Mouse (Mus musculus): ENCODE results near the gene Synj2. TPM values are rescaled to one million over a fixed set of nuclear protein-coding genes. Genes with fewer than 3 reads are reported as not detected.

Gene Synj2
- polyA plus RNA-seq, 1 experiment = 1.8 TPM

DNA sequence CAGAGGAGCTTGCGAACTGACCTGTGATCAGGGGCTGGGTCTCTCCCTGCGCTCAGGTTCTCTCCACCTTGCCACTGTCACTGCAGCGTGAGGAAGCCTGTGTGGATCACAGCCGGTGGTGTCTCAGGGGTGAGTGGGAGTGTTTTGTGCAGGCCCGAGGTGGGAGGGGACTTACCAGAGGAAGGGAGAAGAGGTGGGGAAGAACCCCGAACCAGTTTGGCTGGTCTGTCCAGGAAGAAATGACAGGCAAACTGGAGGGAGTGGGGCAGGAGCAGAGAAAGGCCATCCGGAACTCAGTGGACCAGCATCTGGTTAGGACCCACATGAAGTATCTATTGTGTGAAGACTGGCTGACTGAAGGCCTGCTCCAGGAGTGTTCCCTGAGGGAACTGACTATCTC lies 18.0 kb downstream of the Synj2 start:
- H3K27ac ChIP-seq (ENCODE audit: insufficient read depth, low read depth, low read length) = no peak overlapping the region
- WGBS = 56% methylated on average over 7 of the region's 7 CpGs

DNA sequence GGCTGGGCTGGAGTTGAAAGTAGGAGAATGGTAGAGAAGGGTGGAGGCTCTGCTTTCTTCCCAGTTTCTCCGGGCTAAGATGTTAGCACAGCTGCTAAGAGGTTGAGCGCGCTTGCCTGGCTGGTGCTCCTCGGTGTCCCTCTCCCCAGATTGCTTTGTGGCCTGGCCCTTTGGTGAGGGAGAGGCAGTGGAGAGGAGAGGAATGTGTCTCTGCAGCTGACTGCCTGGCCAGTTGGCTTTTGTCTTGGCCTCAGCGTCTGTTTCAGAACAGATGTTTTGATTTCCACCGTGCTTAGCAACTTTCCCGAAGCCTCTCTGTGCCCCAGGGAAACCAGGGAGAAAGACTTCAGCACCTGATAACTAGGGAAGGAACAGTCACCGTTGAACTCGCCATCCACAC lies 18.7 kb downstream of the Synj2 start:
- H3K4me3 ChIP-seq (ENCODE audit: insufficient read depth, low read depth, low read length) = no peak overlapping the region
- no peak for DNase-seq
- 48% methylated on average over 9 of the region's 9 CpGs for WGBS
- no peak for TF ChIP-seq POLR2A (IDR thresholded peaks at IDR 0.05; ENCODE audit: low read depth, low read length)
- no peak for TF ChIP-seq CTCF (conservative IDR thresholded peaks at IDR 0.05; ENCODE audit: insufficient read depth, insufficient read length, low read depth, low read length)
- no peaks in the 10 kb centered on the region for H3K27me3 ChIP-seq (replicated peaks; ENCODE audit: control insufficient read depth, insufficient read depth, low read length)
- no peaks in the 10 kb centered on the region for H3K36me3 ChIP-seq (ENCODE audit: control insufficient read depth, insufficient read depth, low read length)
- H3K27ac ChIP-seq (ENCODE audit: insufficient read depth, low read depth, low read length) = no peak overlapping the region
- no peaks in the 10 kb centered on the region for H3K4me1 ChIP-seq (ENCODE audit: control insufficient read depth, insufficient read depth, low read length)

More for the DNA sequence above, 18.0 kb downstream of the Synj2 start:
- no peaks in the 10 kb centered on the region for H3K4me1 ChIP-seq (ENCODE audit: control insufficient read depth, insufficient read depth, low read length)
- DNase-seq = no peak
- no peak overlapping the region for H3K4me3 ChIP-seq (ENCODE audit: insufficient read depth, low read depth, low read length)
- H3K36me3 ChIP-seq (ENCODE audit: control insufficient read depth, insufficient read depth, low read length) = no peaks in the 10 kb centered on the region
- no peak for TF ChIP-seq CTCF (conservative IDR thresholded peaks at IDR 0.05; ENCODE audit: insufficient read depth, insufficient read length, low read depth, low read length)
- no peak for TF ChIP-seq POLR2A (IDR thresholded peaks at IDR 0.05; ENCODE audit: low read depth, low read length)
- no peaks in the 10 kb centered on the region for H3K27me3 ChIP-seq (replicated peaks; ENCODE audit: control insufficient read depth, insufficient read depth, low read length)

DNA sequence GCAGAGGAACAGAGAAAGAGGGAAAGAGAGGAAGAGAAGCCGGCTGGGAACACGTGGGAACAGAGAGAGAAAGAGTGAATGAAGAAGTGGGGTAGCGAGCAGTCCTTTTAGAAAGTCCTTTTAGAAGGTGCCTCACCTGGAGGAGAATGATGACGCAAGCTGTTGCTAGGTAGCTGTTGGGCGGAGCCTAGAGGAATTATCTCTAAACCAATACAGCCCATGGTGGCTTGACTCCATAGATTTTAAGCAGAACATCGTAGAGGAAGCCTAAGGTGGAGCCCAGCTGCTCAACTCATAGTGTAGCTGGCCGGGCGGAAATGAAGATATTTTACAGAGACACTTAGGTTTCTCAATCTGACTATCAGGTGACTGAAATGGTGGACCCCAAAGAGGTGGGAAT lies 22.7 kb downstream of the Synj2 start:
- Histone ChIP-seq H3K36me3 (ENCODE audit: control insufficient read depth, insufficient read depth, low read length) (no peaks in the 10 kb centered on the region), H3K4me1 (ENCODE audit: control insufficient read depth, insufficient read depth, low read length) (no peaks in the 10 kb centered on the region), H3K27ac (ENCODE audit: insufficient read depth, low read depth, low read length) (no peak overlapping the region), H3K27me3 (replicated peaks; ENCODE audit: control insufficient read depth, insufficient read depth, low read length) (no peaks in the 10 kb centered on the region), H3K4me3 (ENCODE audit: insufficient read depth, low read depth, low read length) (no peak overlapping the region)
- no peak for DNase-seq
- no peak for TF ChIP-seq POLR2A (IDR thresholded peaks at IDR 0.05; ENCODE audit: low read depth, low read length)
- TF ChIP-seq CTCF (conservative IDR thresholded peaks at IDR 0.05; ENCODE audit: insufficient read depth, insufficient read length, low read depth, low read length) = no peak
- WGBS = 94% methylated on average over 8 of the region's 8 CpGs

DNA sequence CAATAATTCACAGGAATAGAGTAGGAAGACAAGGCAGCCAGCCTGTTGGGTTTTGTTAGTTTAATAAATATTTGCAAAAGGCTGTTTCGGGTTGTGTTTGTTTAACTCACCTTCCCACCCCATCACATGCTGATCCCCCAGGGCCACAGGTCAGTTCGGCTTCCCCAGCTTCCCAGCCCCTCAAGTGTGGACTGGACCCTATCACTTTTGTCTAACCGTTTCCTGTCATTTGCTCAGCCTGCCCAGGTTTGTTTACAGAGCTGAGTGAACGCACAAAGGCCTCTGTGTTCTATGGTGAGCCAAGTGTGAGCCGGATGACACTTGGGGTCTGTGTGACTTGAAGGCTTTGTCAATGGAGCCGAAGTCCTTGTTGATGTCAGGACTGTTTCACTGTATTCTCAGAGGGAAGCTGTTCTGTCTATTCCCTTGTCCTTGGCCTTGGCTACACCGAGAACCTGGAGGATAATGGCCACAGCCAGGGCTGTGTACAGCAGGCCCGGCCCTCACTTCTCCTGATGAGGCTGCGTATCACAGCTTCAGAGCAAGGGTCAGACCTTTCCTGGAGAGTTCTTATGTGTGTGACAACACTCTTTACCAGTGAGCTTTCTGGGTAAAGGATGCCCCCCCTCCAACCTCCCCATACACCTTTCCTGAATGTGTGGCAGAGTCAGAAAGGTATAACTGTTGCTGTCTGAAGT lies 24.2 kb downstream of the Synj2 start:
- TF ChIP-seq POLR2A (IDR thresholded peaks at IDR 0.05; ENCODE audit: low read depth, low read length) (no peak), CTCF (conservative IDR thresholded peaks at IDR 0.05; ENCODE audit: insufficient read depth, insufficient read length, low read depth, low read length) (no peak)
- no peak overlapping the region for H3K4me3 ChIP-seq (ENCODE audit: insufficient read depth, low read depth, low read length)
- DNase-seq = no peak
- no peaks in the 10 kb centered on the region for H3K36me3 ChIP-seq (ENCODE audit: control insufficient read depth, insufficient read depth, low read length)
- H3K27ac ChIP-seq (ENCODE audit: insufficient read depth, low read depth, low read length) = no peak overlapping the region
- H3K4me1 ChIP-seq (ENCODE audit: control insufficient read depth, insufficient read depth, low read length) = no peaks in the 10 kb centered on the region
- H3K27me3 ChIP-seq (replicated peaks; ENCODE audit: control insufficient read depth, insufficient read depth, low read length) = no peaks in the 10 kb centered on the region
- 73% methylated on average over 9 of the region's 9 CpGs for WGBS

DNA sequence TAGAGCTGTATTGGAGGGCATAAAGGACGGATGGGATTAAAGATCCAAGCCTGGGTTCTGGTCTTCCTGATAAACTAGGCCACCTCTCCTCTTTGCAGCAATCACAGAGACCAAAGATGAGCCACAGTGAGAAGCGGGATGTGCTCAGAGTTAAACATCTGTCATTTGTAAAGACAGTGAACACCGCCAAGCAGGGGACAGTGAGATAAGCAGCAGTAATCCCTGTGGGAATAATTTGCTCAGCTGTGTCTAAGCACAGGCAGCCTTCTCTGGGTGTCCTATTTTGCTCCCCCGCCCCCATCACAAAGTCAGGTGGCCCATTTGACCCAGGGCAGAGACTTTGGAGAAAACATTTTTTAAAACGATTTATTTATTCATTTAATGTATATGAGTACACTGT lies 25.6 kb downstream of the Synj2 start:
- Histone ChIP-seq H3K27ac (ENCODE audit: insufficient read depth, low read depth, low read length) (no peak overlapping the region), H3K36me3 (ENCODE audit: control insufficient read depth, insufficient read depth, low read length) (no peaks in the 10 kb centered on the region), H3K27me3 (replicated peaks; ENCODE audit: control insufficient read depth, insufficient read depth, low read length) (no peaks in the 10 kb centered on the region), H3K4me1 (ENCODE audit: control insufficient read depth, insufficient read depth, low read length) (no peaks in the 10 kb centered on the region), H3K4me3 (ENCODE audit: insufficient read depth, low read depth, low read length) (no peak overlapping the region)
- DNase-seq = no peak
- no peak for TF ChIP-seq CTCF (conservative IDR thresholded peaks at IDR 0.05; ENCODE audit: insufficient read depth, insufficient read length, low read depth, low read length)
- no peak for TF ChIP-seq POLR2A (IDR thresholded peaks at IDR 0.05; ENCODE audit: low read depth, low read length)
- 95% methylated on average over 5 of the region's 5 CpGs for WGBS

DNA sequence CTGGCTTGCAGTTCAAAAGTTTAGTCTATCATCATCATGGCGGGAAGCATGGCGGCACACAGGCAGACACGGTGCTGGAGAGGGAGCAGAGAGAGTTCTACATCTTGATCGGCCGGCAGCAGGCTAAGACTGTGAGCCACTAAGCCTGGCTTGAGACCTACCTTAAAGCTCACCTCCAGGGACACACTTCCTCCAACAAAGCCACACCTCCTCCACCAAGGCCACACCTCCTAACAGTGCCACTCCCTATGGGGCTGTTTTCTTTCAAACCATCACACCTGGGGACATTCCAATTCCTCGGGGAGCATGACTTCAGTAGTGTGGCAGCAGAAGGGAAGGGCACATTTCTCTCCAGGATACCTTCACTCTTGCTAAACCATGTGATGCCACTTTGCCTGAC lies 27.5 kb downstream of the Synj2 start:
- 75% methylated on average over 6 of the region's 6 CpGs for WGBS

DNA sequence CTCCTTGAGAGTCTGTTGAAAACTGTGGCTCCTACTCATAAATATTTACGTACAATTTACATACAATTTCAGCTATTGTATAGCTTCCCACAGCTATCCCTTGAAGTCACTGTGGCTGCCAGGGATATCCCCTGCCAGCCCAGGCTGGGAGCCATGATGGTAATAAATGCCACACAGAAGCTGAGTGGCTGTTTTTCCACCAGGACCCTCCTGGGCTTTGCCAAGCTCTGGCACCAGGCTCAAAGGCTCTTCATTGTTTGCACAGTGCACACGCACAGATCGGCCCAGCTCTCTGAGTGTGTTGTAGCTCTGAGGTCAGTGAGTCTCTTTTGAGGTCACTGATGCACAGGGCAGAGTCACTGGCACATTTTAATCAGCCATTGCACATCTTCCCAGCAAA lies 28.2 kb downstream of the Synj2 start:
- Histone ChIP-seq H3K4me3 (ENCODE audit: insufficient read depth, low read depth, low read length) (no peak overlapping the region), H3K27me3 (replicated peaks; ENCODE audit: control insufficient read depth, insufficient read depth, low read length) (no peaks in the 10 kb centered on the region), H3K36me3 (ENCODE audit: control insufficient read depth, insufficient read depth, low read length) (no peaks in the 10 kb centered on the region), H3K4me1 (ENCODE audit: control insufficient read depth, insufficient read depth, low read length) (no peaks in the 10 kb centered on the region), H3K27ac (ENCODE audit: insufficient read depth, low read depth, low read length) (no peak overlapping the region)
- DNase-seq = no peak
- WGBS = 78% methylated on average over 3 of the region's 3 CpGs
- no peak for TF ChIP-seq POLR2A (IDR thresholded peaks at IDR 0.05; ENCODE audit: low read depth, low read length)
- no peak for TF ChIP-seq CTCF (conservative IDR thresholded peaks at IDR 0.05; ENCODE audit: insufficient read depth, insufficient read length, low read depth, low read length)

More for the DNA sequence above, 27.5 kb downstream of the Synj2 start:
- no peak for DNase-seq
- Histone ChIP-seq H3K27me3 (replicated peaks; ENCODE audit: control insufficient read depth, insufficient read depth, low read length) (no peaks in the 10 kb centered on the region), H3K4me1 (ENCODE audit: control insufficient read depth, insufficient read depth, low read length) (no peaks in the 10 kb centered on the region), H3K36me3 (ENCODE audit: control insufficient read depth, insufficient read depth, low read length) (no peaks in the 10 kb centered on the region), H3K4me3 (ENCODE audit: insufficient read depth, low read depth, low read length) (no peak overlapping the region), H3K27ac (ENCODE audit: insufficient read depth, low read depth, low read length) (no peak overlapping the region)
- TF ChIP-seq POLR2A (IDR thresholded peaks at IDR 0.05; ENCODE audit: low read depth, low read length) (no peak), CTCF (conservative IDR thresholded peaks at IDR 0.05; ENCODE audit: insufficient read depth, insufficient read length, low read depth, low read length) (no peak)

All from kidney, adult 2 months (tissue).